Mouse (Mus musculus) midbrain, embryonic 15.5 days (tissue): ENCODE measurements around the gene Cdc42se2. TPM values are rescaled to one million over a fixed set of nuclear protein-coding genes. Genes with fewer than 3 reads are reported as not detected.

ENCODE experiments used
- ATAC-seq: fragments of 200-750 bp; cut with Nextera tagmentation; replicated peaks from 2 replicates; pipeline ENCODE4 v1.8.0; 2017; ENCODE audit warnings: moderate TSS enrichment
- H3K27ac ChIP-seq: fragments of 300-500 bp; sonication (generic); 2 replicates; pipeline ENCODE4 v1.5.1; 2015; ENCODE audit warnings: mild to moderate bottlenecking, inconsistent platforms
- H3K27me3 ChIP-seq: fragments of 300-500 bp; sonication (generic); replicated peaks from 2 replicates; pipeline ENCODE4 v1.6.1; 2015; ENCODE audit warnings: inconsistent platforms
- H3K36me3 ChIP-seq: fragments of 300-500 bp; sonication (generic); replicated peaks from 2 replicates; pipeline ENCODE4 v1.6.1; 2015; ENCODE audit warnings: inconsistent platforms
- H3K4me1 ChIP-seq: fragments of 300-500 bp; sonication (generic); 2 replicates; pipeline ENCODE4 v1.6.1; 2015; ENCODE audit warnings: inconsistent platforms
- H3K4me2 ChIP-seq: fragments of 300-500 bp; sonication (generic); 2 replicates; pipeline ENCODE4 v1.6.1; 2015; ENCODE audit warnings: inconsistent platforms, mild to moderate bottlenecking, moderate library complexity
- H3K4me3 ChIP-seq: fragments of 300-500 bp; sonication (generic); 2 replicates; pipeline ENCODE4 v1.5.1; 2015; ENCODE audit warnings: mild to moderate bottlenecking, inconsistent platforms
- H3K9ac ChIP-seq: fragments of 300-500 bp; sonication (generic); 2 replicates; pipeline ENCODE4 v1.6.1; 2015; ENCODE audit warnings: mild to moderate bottlenecking, inconsistent platforms
- H3K9me3 ChIP-seq: fragments of 300-500 bp; sonication (generic); 2 replicates; pipeline ENCODE4 v1.6.1; 2016; ENCODE audit warnings: inconsistent platforms
- WGBS: fragments of 180-500 bp; shearing (Covaris S2); methylation state at CpG from one replicate; pipeline ENCODE4 v1.1.7; 2015; ENCODE audit warnings: mixed read lengths; 5-methylcytosine and 5-hydroxymethylcytosine counted together
- polyA plus RNA-seq: library from polyadenylated mRNA; unstranded; fragments of >200 nt; fragmentation: Nextera tagmentation; extraction: Ambion mirVana; gene quantifications from 2 replicates; pipeline ENCODE4 v1.2.1, GENCODE M21; 2015

Cdc42se2 gene
- polyA plus RNA-seq, 1 experiment from 2014 or later = 157 TPM

- no peaks in the 10 kb centered on the region for H3K9me3 ChIP-seq
- no peak for ATAC-seq
- no peak overlapping the region for H3K9ac ChIP-seq
- peaks cover 13% of the 10 kb centered on the region for H3K36me3 ChIP-seq
- 92% methylated on average over 4 of the region's 4 CpGs for WGBS
- no peak overlapping the region for H3K4me2 ChIP-seq
- no peaks in the 10 kb centered on the region for H3K4me1 ChIP-seq
- H3K27me3 ChIP-seq = no peaks in the 10 kb centered on the region
- H3K27ac ChIP-seq = no peak overlapping the region
- H3K4me3 ChIP-seq = no peak overlapping the region
Observed at GRCm38 (mm10) chr11:54691179-54691578, 96.3 kb downstream of the Cdc42se2 start.

GRCm38 (mm10) chr11:54690171-54690570 is 97.3 kb downstream of the Cdc42se2 start:
- no peak overlapping the region for H3K27ac ChIP-seq
- ATAC-seq = no peak
- no peaks in the 10 kb centered on the region for H3K9me3 ChIP-seq
- peaks cover 18% of the 10 kb centered on the region for H3K36me3 ChIP-seq
- H3K9ac ChIP-seq = no peak overlapping the region
- H3K4me2 ChIP-seq = no peak overlapping the region
- no peaks in the 10 kb centered on the region for H3K27me3 ChIP-seq
- 93% methylated on average over 4 of the region's 4 CpGs for WGBS
- no peaks in the 10 kb centered on the region for H3K4me1 ChIP-seq
- no peak overlapping the region for H3K4me3 ChIP-seq

DNA sequence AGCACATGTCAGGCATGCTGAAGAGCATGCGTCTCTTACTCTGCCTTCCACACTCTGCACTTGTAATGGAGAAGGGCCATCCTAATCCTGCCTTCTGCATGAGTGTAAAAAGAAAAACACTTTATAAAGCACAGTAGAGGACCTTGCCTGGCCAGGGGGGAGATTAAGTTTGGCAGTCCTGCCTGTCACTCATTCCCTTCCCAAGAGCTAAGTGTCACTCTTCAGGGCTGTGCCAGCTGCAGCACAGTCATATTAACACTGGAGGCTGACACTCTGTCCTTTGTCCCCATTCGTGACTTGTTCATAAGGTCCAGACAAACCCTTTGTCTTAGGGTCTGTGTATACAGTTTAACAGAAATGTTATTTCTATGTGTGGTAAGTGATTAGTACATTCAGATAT is 102.6 kb downstream of the Cdc42se2 start:
- no peaks in the 10 kb centered on the region for H3K27me3 ChIP-seq
- no peaks in the 10 kb centered on the region for H3K4me1 ChIP-seq
- H3K36me3 ChIP-seq = peaks cover 34% of the 10 kb centered on the region
- ATAC-seq = no peak
- H3K4me3 ChIP-seq = no peak overlapping the region
- WGBS = 61% methylated on average over 2 of the region's 2 CpGs
- H3K9ac ChIP-seq = no peak overlapping the region
- H3K4me2 ChIP-seq = no peak overlapping the region
- H3K9me3 ChIP-seq = no peaks in the 10 kb centered on the region
- H3K27ac ChIP-seq = 0 out of 2 replicates have a peak overlapping the region, but pooled peaks have one; percentile 17

- no peak overlapping the region for H3K4me2 ChIP-seq
- WGBS = 93% methylated on average over 2 of the region's 2 CpGs
- peaks cover 43% of the 10 kb centered on the region for H3K36me3 ChIP-seq
- no peak for ATAC-seq
- no peaks in the 10 kb centered on the region for H3K9me3 ChIP-seq
- no peaks in the 10 kb centered on the region for H3K27me3 ChIP-seq
- H3K27ac ChIP-seq = no peak overlapping the region
- no peak overlapping the region for H3K9ac ChIP-seq
- no peaks in the 10 kb centered on the region for H3K4me1 ChIP-seq
- no peak overlapping the region for H3K4me3 ChIP-seq
Observed at GRCm38 (mm10) chr11:54679141-54679540, 108.3 kb downstream of the Cdc42se2 start.

DNA sequence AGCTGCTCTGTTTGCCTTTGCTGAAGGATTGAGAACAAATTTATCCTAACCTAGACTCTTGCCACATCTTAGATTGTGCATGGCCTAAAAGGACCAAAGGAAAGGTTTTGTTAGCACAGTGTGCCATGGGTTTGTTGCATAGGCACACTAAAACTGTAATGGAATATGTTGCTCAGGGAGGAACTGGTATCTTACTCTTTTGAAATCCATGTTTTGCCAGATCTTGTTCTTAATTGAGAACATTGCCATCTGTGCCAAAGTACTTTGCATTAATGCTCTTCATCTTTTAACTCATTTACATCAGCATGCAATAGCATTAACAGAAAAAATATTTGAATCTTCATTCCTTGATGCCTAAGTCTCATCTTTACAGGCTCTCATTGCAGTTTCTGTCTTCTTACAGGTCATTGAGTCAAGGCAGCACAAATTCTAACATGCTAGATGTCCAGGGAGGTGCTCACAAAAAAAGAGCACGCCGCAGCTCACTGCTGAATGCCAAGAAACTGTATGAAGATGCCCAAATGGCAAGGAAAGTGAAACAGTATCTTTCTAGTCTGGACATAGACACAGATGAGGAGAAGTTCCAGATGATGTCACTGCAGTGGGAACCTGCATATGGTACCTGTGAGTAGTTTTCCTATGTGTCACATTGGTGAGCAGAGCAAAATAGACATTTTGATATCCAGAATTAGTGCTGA is 111.5 kb downstream of the Cdc42se2 start:
- no peak overlapping the region for H3K9ac ChIP-seq
- no peaks in the 10 kb centered on the region for H3K9me3 ChIP-seq
- peaks cover 25% of the 10 kb centered on the region for H3K36me3 ChIP-seq
- WGBS = 94% methylated on average over 2 of the region's 2 CpGs
- H3K4me1 ChIP-seq = no peaks in the 10 kb centered on the region
- H3K27me3 ChIP-seq = no peaks in the 10 kb centered on the region
- no peak overlapping the region for H3K27ac ChIP-seq
- no peak overlapping the region for H3K4me2 ChIP-seq
- no peak for ATAC-seq
- no peak overlapping the region for H3K4me3 ChIP-seq

GRCm38 (mm10) chr11:54673575-54674298 is 113.7 kb downstream of the Cdc42se2 start:
- Histone ChIP-seq H3K9me3 (no peaks in the 10 kb centered on the region), H3K4me1 (no peaks in the 10 kb centered on the region), H3K27me3 (no peaks in the 10 kb centered on the region), H3K4me3 (no peak overlapping the region), H3K27ac (no peak overlapping the region), H3K9ac (no peak overlapping the region), H3K36me3 (peaks cover 8% of the 10 kb centered on the region; the same call in 1 of the 2 replicates), H3K4me2 (no peak overlapping the region)
- 82% methylated on average over 8 of the region's 8 CpGs for WGBS
- no peak for ATAC-seq

Other genes starting within 250 kb of the Cdc42se2 start
- 11.5 and 14.1 TPM in 2 replicates for gene Lyrm7, start 73.2 kb upstream of the Cdc42se2 start, polyA plus RNA-seq
- gene Hint1, start 78.7 kb upstream of the Cdc42se2 start, polyA plus RNA-seq = 589 and 658 TPM in 2 replicates
- 26.5 and 30.0 TPM in 2 replicates for gene Gpx3, start 114.8 kb upstream of the Cdc42se2 start, polyA plus RNA-seq
- 15.4 and 16.4 TPM in 2 replicates for gene Tnip1, start 175.2 kb upstream of the Cdc42se2 start, polyA plus RNA-seq
- 42.2 and 48.0 TPM in 2 replicates for gene Anxa6, start 245.8 kb upstream of the Cdc42se2 start, polyA plus RNA-seq